In the genomic region with DNA sequence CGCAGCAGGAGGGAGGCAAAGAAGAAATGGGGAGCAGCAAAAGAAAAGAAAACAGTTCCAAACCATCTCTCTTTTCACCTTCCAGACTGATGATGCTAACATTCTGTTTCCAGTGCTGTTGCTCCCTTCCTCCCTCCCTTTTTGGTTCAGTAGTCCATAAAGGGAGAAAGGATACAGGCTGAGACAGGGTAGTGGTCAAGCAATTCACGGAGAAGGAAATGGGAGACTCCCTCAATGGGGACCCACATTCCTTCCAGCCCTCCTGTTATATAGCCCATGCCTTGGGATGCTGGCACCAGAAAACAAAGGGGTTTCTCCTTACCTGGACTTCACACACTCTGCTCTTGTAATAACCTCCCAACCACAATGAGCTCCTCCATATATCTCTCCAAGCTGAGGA, we compare ENCODE assay signal across 8 mouse cellular contexts. TPM values are rescaled to one million over a fixed set of nuclear protein-coding genes. Genes with fewer than 3 reads are reported as not detected.
DNase-seq lines count a peak whose midpoint lies in the region; ATAC-seq and TF ChIP-seq lines count a peak whose summit lies in the region.

No protein-coding gene starts in this region.

- dilution Hi-C loops in CH12.LX (cut with MboI; ENCODE audit: extremely low pct_ligation_motif_present, extremely low pct_unique_long_range_greater_than_20kb, low sequenced_read_pairs) = no loop called here

- no peak for ATAC-seq in heart, embryonic 12.5 days (ENCODE audit: insufficient number of reproducible peaks, low FRiP score)
- peak; percentile 24 for ATAC-seq in forebrain, embryonic 16.5 days
- no peak for ATAC-seq in liver, embryonic 14.5 days (ENCODE audit: insufficient read depth)

- intact Hi-C loops in heart, postnatal 14 days (cut with DNase I) = loop anchor here (5.0 kb wide), 2 partner anchors 46 to 116 kb away; partner anchors contain the start of genes Pin4 and Rps4x

- no peak for DNase-seq in heart, postnatal 14 days
- no peak for DNase-seq in CH12.LX (ENCODE audit: extremely low read depth)
- no peak for DNase-seq in liver, embryonic 14.5 days (ENCODE audit: low read depth in 3 of 3, low spot score in 3 of 3)
- no peak for DNase-seq in right cerebral cortex, postnatal 36 days (ENCODE audit: low spot score in 2 of 2)
- no peak for DNase-seq in thymus, postnatal 14 days
- DNase-seq in cerebellum, adult 11-12 months = no peak

- 23% methylated on average over 2 of the region's 2 CpGs for WGBS in heart, embryonic 12.5 days
- 17% methylated on average over 2 of the region's 2 CpGs for WGBS in forebrain, embryonic 16.5 days
- 30% methylated on average over 2 of the region's 2 CpGs for WGBS in liver, embryonic 14.5 days (ENCODE audit: insufficient replicate concordance)

- TF ChIP-seq RAD21 in CH12.LX (IDR thresholded peaks at IDR 0.05; ENCODE audit: low read depth, low read length) = no peak

- TF ChIP-seq CTCF in CH12.LX (conservative IDR thresholded peaks at IDR 0.05 in 1 of 2, IDR thresholded peaks at IDR 0.05 in 1 of 2; ENCODE audit: low read depth in 2 of 2, low read length in 2 of 2) = no peak
- no peak for TF ChIP-seq CTCF in liver, embryonic 14.5 days (IDR thresholded peaks at IDR 0.05; ENCODE audit: low read depth)

- no peak for TF ChIP-seq EP300 in CH12.LX (IDR thresholded peaks at IDR 0.05; ENCODE audit: low read length)
- TF ChIP-seq EP300 in liver, embryonic 14.5 days (IDR thresholded peaks at IDR 0.05; ENCODE audit: low read depth) = no peak

- H3K27ac ChIP-seq in heart, embryonic 12.5 days (ENCODE audit: poor library complexity, severe bottlenecking) = peak overlapping the region; percentile 88
- H3K27ac ChIP-seq in CH12.LX (ENCODE audit: insufficient read depth, low read depth) = no peak overlapping the region
- peak overlapping the region; percentile 68 for H3K27ac ChIP-seq in forebrain, embryonic 16.5 days (ENCODE audit: low read length)
- H3K27ac ChIP-seq in liver, embryonic 14.5 days = no peak overlapping the region

- peaks cover 11% of the 10 kb centered on the region for H3K27me3 ChIP-seq in heart, embryonic 12.5 days (replicated peaks)
- no peaks in the 10 kb centered on the region for H3K27me3 ChIP-seq in CH12.LX (replicated peaks)
- H3K27me3 ChIP-seq in forebrain, embryonic 16.5 days (replicated peaks; ENCODE audit: control insufficient read depth, insufficient read depth, low read length) = no peaks in the 10 kb centered on the region
- peaks cover 19% of the 10 kb centered on the region for H3K27me3 ChIP-seq in liver, embryonic 14.5 days (ENCODE audit: control insufficient read depth, insufficient read depth, low read length)

- H3K4me1 ChIP-seq in heart, embryonic 12.5 days (replicated peaks) = peaks cover 18% of the 10 kb centered on the region
- peaks cover 15 to 42% of the 10 kb centered on the region in 2 experiments for H3K4me1 ChIP-seq in CH12.LX (ENCODE audit: control insufficient read depth in 1 of 2, insufficient read depth in 2 of 2)
- peaks cover 14% of the 10 kb centered on the region for H3K4me1 ChIP-seq in forebrain, embryonic 16.5 days (replicated peaks; ENCODE audit: control insufficient read depth, insufficient read depth, low read length)
- no peaks in the 10 kb centered on the region for H3K4me1 ChIP-seq in liver, embryonic 14.5 days (replicated peaks; ENCODE audit: control insufficient read depth in 2 of 2, insufficient read depth in 2 of 2, low read length in 1 of 2)

- H3K79me2 ChIP-seq in CH12.LX (replicated peaks; ENCODE audit: control insufficient read depth, extremely low read depth, insufficient read depth, poor library complexity, severe bottlenecking) = no peaks in the 10 kb centered on the region

- H3K4me3 ChIP-seq in heart, embryonic 12.5 days = peak overlapping the region; percentile 58
- H3K4me3 ChIP-seq in CH12.LX (replicated peaks in 1 of 3; ENCODE audit: low read depth in 2 of 3, low read length in 2 of 3, poor library complexity in 1 of 3) = peak overlapping the region in 2 of 3 experiments; percentile 23 to 29
- peak overlapping the region; percentile 62 for H3K4me3 ChIP-seq in forebrain, embryonic 16.5 days (replicated peaks; ENCODE audit: low read length)
- H3K4me3 ChIP-seq in liver, embryonic 14.5 days (ENCODE audit: insufficient read depth in 1 of 2, low read depth in 2 of 2, low read length in 2 of 2) = peak overlapping the region in 1 of 2 experiments; percentile 35; a peak in 1 of 4 replicates

- no peak for TF ChIP-seq POLR2A in CH12.LX (IDR thresholded peaks at IDR 0.05; ENCODE audit: low read depth, low read length)

- no peaks in the 10 kb centered on the region for H3K9me3 ChIP-seq in heart, embryonic 12.5 days (replicated peaks)
- H3K9me3 ChIP-seq in CH12.LX (replicated peaks; ENCODE audit: low read length) = no peaks in the 10 kb centered on the region
- no peaks in the 10 kb centered on the region for H3K9me3 ChIP-seq in forebrain, embryonic 16.5 days (ENCODE audit: control insufficient read depth, low read length)
- no peaks in the 10 kb centered on the region for H3K9me3 ChIP-seq in liver, embryonic 14.5 days (ENCODE audit: control insufficient read depth, low read length)

- no peak overlapping the region for H3K9ac ChIP-seq in heart, embryonic 12.5 days
- H3K9ac ChIP-seq in CH12.LX (ENCODE audit: insufficient read depth, low read depth) = no peak overlapping the region
- peak overlapping the region; percentile 72 for H3K9ac ChIP-seq in forebrain, embryonic 16.5 days (replicated peaks; ENCODE audit: low read depth, low read length)
- H3K9ac ChIP-seq in liver, embryonic 14.5 days (replicated peaks) = no peak overlapping the region

- H3K36me3 ChIP-seq in heart, embryonic 12.5 days = 0 out of 2 replicates have a peak, but pooled peaks cover 8% of the 10 kb centered on the region
- no peaks in the 10 kb centered on the region for H3K36me3 ChIP-seq in CH12.LX (replicated peaks in 1 of 2; ENCODE audit: control insufficient read depth in 1 of 2, insufficient read depth in 1 of 2, low read length in 1 of 2)
- no peaks in the 10 kb centered on the region for H3K36me3 ChIP-seq in forebrain, embryonic 16.5 days (ENCODE audit: control insufficient read depth, insufficient read depth)
- no peaks in the 10 kb centered on the region for H3K36me3 ChIP-seq in liver, embryonic 14.5 days (replicated peaks; ENCODE audit: control insufficient read depth, insufficient read depth, low read depth)

- peak overlapping the region; percentile 81 for H3K4me2 ChIP-seq in heart, embryonic 12.5 days
- peak overlapping the region; percentile 38; the same call in 1 of the 2 replicates for H3K4me2 ChIP-seq in CH12.LX (ENCODE audit: insufficient read depth, low read depth, poor library complexity, severe bottlenecking)
- H3K4me2 ChIP-seq in forebrain, embryonic 16.5 days (ENCODE audit: low read length) = peak overlapping the region; percentile 61
- peak overlapping the region; percentile 50; the same call in 1 of the 2 replicates for H3K4me2 ChIP-seq in liver, embryonic 14.5 days (ENCODE audit: low read depth)

- in situ Hi-C loops in CH12.LX (cut with MboI; ENCODE audit: low pct_ligation_motif_present, low pct_unique_long_range_greater_than_20kb, low sequenced_read_pairs) = loop anchor here (25.0 kb wide), 1 partner anchor 109 kb away; no protein-coding TSS in a partner anchor

TF ChIP-seq in CH12.LX, 34 proteins besides CTCF, POLR2A, EP300 and RAD21:
- TF ChIP-seq E2F4 (IDR thresholded peaks at IDR 0.05; ENCODE audit: insufficient replicate concordance, low read depth, low read length) (no peak), PAX5 (IDR thresholded peaks at IDR 0.05; ENCODE audit: low read length) (no peak), JUND (conservative IDR thresholded peaks at IDR 0.05; ENCODE audit: low read depth, low read length) (no peak), MAX (IDR thresholded peaks at IDR 0.05; ENCODE audit: low read length) (no peak), USF2 (conservative IDR thresholded peaks at IDR 0.05; ENCODE audit: low read depth, low read length) (no peak), USF1 (IDR thresholded peaks at IDR 0.05; ENCODE audit: low read depth, low read length) (no peak), SIN3A (IDR thresholded peaks at IDR 0.05; ENCODE audit: low read length) (no peak), MEF2A (IDR thresholded peaks at IDR 0.05; ENCODE audit: borderline replicate concordance, low read depth, low read length) (no peak)

RNA-seq across cellular contexts. Expression of gene Rtl5, which starts 0.4 kb away (rescaled TPM):
- polyA plus RNA-seq in heart, embryonic 12.5 days (2016; fragmentation: Nextera tagmentation; extraction: Ambion mirVana) = 1.1 and 1.4 TPM in 2 replicates
- total RNA-seq in heart, postnatal 14 days (2021) = 1 to 10 TPM; 1.6 to 2.7 TPM
- total RNA-seq in CH12.LX (2012; rRNA removed) = 0.13 and 0.51 TPM in 2 replicates
- total RNA-seq in CH12.LX (2014; rRNA removed) = 0.42 and 0.55 TPM in 2 replicates
- 0.79 and 1.0 TPM in 2 replicates for polyA plus RNA-seq in CH12.LX (2012; ENCODE audit: insufficient read length, low read depth)
- 4.5 and 10.4 TPM in 2 replicates for polyA plus RNA-seq in forebrain, embryonic 16.5 days (2015; fragmentation: Nextera tagmentation; extraction: Ambion mirVana)
- polyA plus RNA-seq in liver, embryonic 14.5 days (2012; rRNA removed) = 1.1 and 1.3 TPM in 2 replicates
- 0.04 and 0.15 TPM in 2 replicates for polyA plus RNA-seq in liver, embryonic 14.5 days (2014; fragmentation: Nextera tagmentation; extraction: Ambion mirVana)

RNA-seq across cellular contexts. Expression of gene Pin4, which starts 47.7 kb away (rescaled TPM):
- 40.8 and 44.9 TPM in 2 replicates for polyA plus RNA-seq in heart, embryonic 12.5 days (2016; fragmentation: Nextera tagmentation; extraction: Ambion mirVana)
- 10 to 100 TPM; 15.3 to 28.4 TPM for total RNA-seq in heart, postnatal 14 days (2021)
- total RNA-seq in CH12.LX (2012; rRNA removed) = 62.0 and 75.7 TPM in 2 replicates
- 53.4 and 60.9 TPM in 2 replicates for total RNA-seq in CH12.LX (2014; rRNA removed)
- 66.2 and 95.3 TPM in 2 replicates for polyA plus RNA-seq in CH12.LX (2012; ENCODE audit: insufficient read length, low read depth)
- 45.1 and 56.2 TPM in 2 replicates for polyA plus RNA-seq in forebrain, embryonic 16.5 days (2015; fragmentation: Nextera tagmentation; extraction: Ambion mirVana)
- 21.4 and 45.2 TPM in 2 replicates for polyA plus RNA-seq in liver, embryonic 14.5 days (2012; rRNA removed)
- 59.5 and 69.3 TPM in 2 replicates for polyA plus RNA-seq in liver, embryonic 14.5 days (2014; fragmentation: Nextera tagmentation; extraction: Ambion mirVana)

Comparison
In these comparisons a context has a peak if more than half of its experiments do, and no peak if none do; other contexts are left out.
1. H3K27ac ChIP-seq: peak in heart, embryonic 12.5 days (single experiment) and forebrain, embryonic 16.5 days (single experiment); none in CH12.LX (single experiment) and liver, embryonic 14.5 days (single experiment).
2. Peak in every context shown above with its lines, with median percentiles within 50 percentile points of each other: H3K4me2 ChIP-seq.